Mouse (Mus musculus) cerebellum, postnatal 4 days (tissue): Measurements from ENCODE around the gene Bahcc1.

ENCODE experiments used
- DNase-seq, 2 experiments: peaks; one replicate each; pipeline ENCODE4 v3.0.0; 2022; ENCODE audit warnings: low spot score in 2 of 2, mixed read lengths in 1 of 2

Bahcc1 gene

DNA sequence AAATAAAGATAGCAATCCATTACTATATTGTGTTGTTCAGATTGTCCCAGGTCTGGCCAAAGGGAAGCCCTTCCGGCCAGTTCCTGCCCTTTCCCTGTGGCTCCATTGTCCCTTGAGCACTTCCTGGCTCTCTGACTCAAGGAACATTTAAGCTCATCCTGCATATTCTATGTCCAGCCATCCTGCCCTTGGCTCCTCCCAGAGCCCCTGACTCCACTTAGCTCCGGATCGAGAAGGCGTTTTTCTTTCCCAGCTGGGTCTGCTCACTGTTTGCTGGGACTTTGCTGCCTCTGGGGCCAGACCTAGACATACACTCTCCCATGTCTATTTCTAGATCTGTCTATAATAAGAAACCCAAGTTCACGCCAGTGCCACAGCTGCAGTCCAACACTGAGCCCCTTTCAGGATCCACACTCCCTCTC lies 26.1 kb upstream of the Bahcc1 start:
- no peak for DNase-seq

GRCm38 (mm10) chr11:120208848-120209247 lies 23.9 kb upstream of the Bahcc1 start:
- DNase-seq = no peak

DNA sequence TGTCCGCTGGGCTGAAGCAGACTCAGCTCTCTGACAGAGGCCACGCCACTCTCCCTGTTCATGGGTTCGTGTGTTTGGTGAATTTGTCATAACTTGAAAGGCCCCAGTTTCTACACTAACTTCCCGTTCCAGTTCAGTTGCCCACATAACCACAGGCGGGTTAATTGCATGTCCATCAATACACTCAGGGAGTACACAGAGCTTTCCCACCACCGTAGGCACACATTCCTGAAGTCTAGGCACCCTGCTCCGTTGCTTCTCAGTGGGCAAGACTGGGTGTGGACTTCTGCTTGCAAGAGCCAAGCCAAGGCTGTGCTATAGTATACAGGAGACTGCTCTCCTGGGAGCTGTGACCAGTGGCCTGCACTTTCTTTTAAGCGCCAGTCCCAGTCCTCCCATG lies 23.3 kb upstream of the Bahcc1 start:
- no peak for DNase-seq

- no peak for DNase-seq
These were observed 17.0 kb upstream of the Bahcc1 start for GRCm38 (mm10) chr11:120215726-120216241.

- peak in 1 of 2 experiments; percentile 58 for DNase-seq
These were observed 16.0 kb upstream of the Bahcc1 start for GRCm38 (mm10) chr11:120216540-120217324.

DNA sequence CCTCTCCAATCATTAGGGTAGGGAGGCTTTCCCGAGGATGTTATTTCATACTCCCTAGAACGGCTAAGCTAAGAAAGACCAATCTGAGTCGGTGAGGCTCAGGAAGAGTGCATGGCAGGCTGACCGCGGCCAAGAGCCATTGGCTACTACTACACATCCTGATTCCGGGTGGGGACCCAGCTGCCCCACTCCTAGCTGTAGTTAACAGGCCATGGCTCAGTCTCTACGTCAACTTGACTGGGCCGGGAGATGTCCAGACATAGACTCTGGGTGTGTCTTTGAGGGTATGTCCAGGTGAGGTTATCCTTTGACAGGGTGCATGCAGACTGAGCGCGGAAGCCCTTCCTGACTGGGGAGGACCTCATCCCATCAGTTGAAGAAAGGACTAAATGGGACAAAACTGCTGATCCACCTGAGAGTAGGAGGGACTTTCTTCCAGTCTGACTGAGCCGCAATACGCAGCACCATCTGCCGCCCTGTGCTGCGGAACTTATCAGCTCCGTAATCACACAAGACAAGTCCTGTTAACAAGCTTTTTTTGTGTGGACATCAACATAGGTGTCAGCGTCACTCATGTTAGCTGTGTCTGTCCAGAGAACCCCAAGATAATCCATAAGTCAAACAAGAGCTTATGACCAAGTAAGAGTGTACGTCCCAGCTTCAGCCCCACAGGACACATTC lies 14.4 kb upstream of the Bahcc1 start:
- DNase-seq = no peak

DNA sequence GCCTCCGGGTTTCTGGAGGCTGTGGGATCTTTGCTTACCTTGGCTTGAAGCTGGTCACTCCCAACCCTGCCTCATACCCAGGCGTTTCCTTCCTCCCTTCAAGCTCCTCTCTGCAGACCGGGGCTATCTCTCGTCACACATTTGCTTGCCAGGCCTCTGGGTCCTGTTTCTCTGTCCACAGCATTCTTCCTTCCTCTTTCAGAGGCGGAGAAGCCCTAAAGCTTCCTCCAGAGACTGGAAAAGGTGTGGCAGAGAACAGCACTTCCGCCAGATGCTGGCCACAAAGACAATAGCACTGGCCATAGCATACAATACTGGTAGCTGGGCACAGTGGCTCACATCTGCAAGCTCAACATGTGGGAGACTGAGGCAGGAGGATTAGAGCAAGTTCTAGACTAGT lies 13.8 kb upstream of the Bahcc1 start:
- no peak for DNase-seq

DNA sequence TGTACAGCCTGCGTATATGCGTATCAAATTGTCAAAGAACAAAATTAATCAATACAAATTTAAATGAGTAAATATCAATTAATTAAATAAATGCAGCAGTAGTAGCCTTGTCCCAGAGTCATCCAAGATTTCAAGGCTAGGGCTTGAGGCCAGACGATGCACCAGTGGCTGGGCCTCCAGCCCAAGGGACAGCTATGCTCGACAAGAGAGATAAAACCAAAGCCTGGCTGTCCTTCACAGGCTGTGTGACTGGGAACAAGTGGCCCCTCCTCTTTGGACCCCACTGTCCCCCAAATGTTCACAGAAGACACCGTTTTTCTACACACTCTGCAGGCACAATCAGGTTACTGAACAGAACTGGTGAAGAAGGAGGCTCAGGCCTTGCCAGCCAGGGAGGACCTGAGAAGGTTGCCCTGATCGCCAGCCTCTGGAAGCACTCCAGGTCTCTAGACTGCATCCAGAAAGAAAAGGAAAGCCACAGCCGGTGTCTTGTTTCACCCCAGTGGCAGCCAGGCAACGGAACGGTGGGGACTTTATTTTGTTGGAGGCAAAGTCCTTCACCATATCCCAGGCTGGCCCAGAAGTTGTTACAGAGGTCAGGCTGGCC lies 12.7 kb upstream of the Bahcc1 start:
- peak in 1 of 2 experiments; percentile 52 for DNase-seq

DNA sequence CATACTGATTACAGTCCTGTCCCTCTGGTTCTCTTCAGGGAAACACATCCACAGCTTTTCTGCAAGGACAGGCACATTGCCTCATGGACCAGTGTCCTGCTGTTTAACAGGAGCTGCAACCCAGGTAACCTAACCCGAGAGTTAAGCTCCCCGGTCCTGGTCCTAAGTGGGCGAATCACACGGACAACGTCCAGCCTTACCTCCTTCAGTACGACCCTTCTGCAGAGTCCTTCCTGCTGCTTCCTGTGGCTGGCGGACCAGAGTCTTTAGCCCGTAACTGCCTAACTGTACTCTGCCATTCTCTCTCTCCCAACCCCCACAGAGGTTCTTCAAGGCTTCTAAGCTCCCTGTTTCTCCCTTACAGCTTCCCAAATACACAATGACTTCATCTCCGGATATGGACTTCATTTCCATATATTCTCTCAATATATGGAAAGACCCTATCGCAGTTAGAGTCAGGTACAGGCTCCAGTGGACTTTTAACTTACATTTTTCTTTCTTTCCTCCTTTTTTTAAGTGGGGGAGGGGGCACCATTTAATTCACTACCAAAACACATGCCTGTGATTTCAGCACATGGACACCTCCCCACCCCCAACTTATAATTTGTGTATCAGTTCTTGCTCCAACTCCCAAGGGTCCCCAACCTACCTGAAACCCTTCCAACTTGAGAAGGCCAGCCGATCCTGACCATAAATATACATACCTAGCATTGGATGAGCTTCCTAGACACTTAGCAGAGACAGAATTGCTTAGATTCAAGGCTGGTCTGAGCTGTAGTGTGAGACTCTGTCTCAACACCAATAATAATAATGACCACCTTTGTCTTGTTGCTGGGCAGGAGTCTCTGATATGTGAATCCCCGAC lies 11.6 kb upstream of the Bahcc1 start:
- DNase-seq = no peak

DNA sequence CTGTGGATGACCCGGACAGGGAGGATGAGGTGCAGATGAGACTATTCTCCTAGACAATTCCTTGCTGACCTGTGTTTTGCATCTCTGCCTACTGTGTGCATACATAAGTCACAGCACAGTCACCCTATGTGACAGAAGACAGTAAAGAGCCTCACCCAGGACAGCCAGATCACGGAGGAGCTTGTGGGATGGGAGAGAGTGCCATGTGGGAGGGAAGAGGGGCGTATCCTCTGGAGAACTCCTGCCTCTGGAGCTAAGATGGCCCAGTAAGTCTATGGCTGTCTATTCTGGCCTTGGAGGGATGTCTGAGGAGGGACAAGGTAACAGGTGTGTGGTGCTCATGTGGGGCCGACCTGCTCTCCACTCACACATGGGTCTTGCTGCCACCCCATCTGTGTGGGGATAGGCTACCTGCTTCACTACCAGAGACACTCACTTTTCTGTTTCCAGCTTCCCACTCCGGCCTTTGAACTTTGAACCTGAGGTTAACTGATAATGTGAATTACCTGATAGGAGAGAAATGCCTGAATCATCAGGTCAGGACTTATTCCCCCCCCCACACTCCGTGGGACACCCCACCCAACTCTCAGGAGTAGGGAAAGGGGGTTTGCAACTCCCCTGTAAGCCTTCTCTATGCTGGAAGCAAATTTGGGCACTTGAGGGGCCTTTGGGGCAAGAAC lies 10.2 kb upstream of the Bahcc1 start:
- no peak for DNase-seq

- peak in 1 of 2 experiments; percentile 51 for DNase-seq
These were observed 8.9 kb upstream of the Bahcc1 start for GRCm38 (mm10) chr11:120223586-120224487.

DNA sequence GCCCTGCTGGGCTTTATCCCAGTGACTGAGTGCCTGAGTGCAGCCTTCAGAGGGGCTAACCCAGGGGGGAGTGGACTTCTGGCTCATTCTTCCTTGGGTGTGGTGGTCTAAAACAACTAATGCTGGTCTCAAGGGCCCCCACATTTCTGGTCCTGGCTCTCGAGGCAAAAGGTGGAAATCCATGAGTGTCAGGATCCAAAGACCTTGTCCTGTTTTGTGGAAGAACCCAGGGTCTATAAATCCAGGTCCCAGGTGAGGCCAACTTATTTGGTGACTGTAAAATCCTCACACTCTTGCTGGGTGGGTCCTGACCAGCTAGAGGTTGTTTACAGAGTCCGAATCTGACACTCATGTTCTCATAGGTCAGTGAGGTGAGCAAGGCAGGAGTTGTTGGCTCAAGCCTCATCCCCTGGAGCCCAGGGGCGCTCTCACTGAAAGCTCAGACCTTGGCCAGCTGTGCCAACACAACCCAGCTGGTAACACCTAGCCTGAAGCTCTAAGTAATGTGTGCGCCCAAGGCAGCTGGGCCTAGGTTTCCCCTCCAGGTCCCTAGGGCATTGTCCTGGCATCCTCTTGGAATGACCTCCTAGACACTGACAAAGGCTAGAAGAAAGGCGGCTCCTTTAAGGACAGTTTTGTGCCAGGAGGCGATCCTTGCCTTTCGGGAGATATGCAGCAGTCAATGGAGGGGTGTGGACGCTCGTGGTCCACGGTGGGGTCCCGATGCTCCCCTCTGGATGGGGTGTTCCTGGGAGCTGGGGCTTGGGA lies 8.1 kb upstream of the Bahcc1 start:
- no peak for DNase-seq

GRCm38 (mm10) chr11:120225256-120226195 lies 7.2 kb upstream of the Bahcc1 start:
- DNase-seq = no peak

GRCm38 (mm10) chr11:120226421-120227280 lies 6.1 kb upstream of the Bahcc1 start:
- DNase-seq = no peak

- no peak for DNase-seq
These were observed 5.1 kb upstream of the Bahcc1 start for GRCm38 (mm10) chr11:120227571-120228051.

- no peak for DNase-seq
These were observed 4.4 kb upstream of the Bahcc1 start for GRCm38 (mm10) chr11:120228116-120228890.
